Mouse (Mus musculus) layer of hippocampus, adult 2 months (tissue): Measurements from ENCODE around the gene Otud5. TPM values are rescaled to one million over a fixed set of nuclear protein-coding genes. Genes with fewer than 3 reads are reported as not detected.
"Not testable (repeated sequence)": the region's sequence is repeated elsewhere in the genome, so short reads cannot be mapped to it uniquely, and the experiment has no call there.

Experiments
- DNase-seq, 2 experiments: peaks; one replicate each; pipeline ENCODE4 v3.0.0; 2022; ENCODE audit warnings: low spot score in 2 of 2
- H3K27ac ChIP-seq: fragments of 200-600 bp; 2 replicates; pipeline ENCODE4 v1.8.1; 2022
- H3K4me3 ChIP-seq: fragments of 200-600 bp; 2 replicates; pipeline ENCODE4 v1.8.1; 2022; ENCODE audit warnings: mild to moderate bottlenecking
- CTCF ChIP-seq: fragments of 200-600 bp; conservative IDR thresholded peaks from 2 replicates; pipeline ENCODE4 v1.8.1; 2022; ENCODE audit warnings: antibody characterized with exemption, mild to moderate bottlenecking, moderate library complexity
- long read RNA-seq, 2 experiments: library from polyadenylated mRNA; stranded (forward); transcript quantifications; one replicate each; pipeline ENCODE4 v2.0.0; 2021; ENCODE audit warnings: borderline mapping rate in 2 of 2
- total RNA-seq, 2 experiments: library from RNA; stranded (reverse); gene quantifications; 2 replicates each; pipeline ENCODE4 v1.2.3; 2021

Otud5 gene
- total RNA-seq, result 10 to 100 TPM; 82.6 to 83.8 TPM
- long read RNA-seq, experiment 1, full-length matches to known transcripts, result 26 of 68 reads
- long read RNA-seq, experiment 1, partial matches to known transcripts, result 18 of 68 reads
- long read RNA-seq, experiment 1, other reads (novel, unspliced or antisense), result 24 of 68 reads
- long read RNA-seq, experiment 2, full-length matches to known transcripts, result 36 of 86 reads
- long read RNA-seq, experiment 2, partial matches to known transcripts, result 25 of 86 reads
- long read RNA-seq, experiment 2, other reads (novel, unspliced or antisense), result 25 of 86 reads

GRCm38 (mm10) chrX:7841163-7842162 lies at the start of gene Otud5:
Gene Otud5 (plus strand): TSS chrX:7841364.
- Histone ChIP-seq H3K27ac (peak within 1 kb of the TSS; percentile 95), H3K4me3 (peak within 1 kb of the TSS; percentile 68)
- TF ChIP-seq CTCF, result peak; percentile 19; the same call in 1 of the 2 replicates
- peak; percentile 90 to 95 for DNase-seq

- no peak overlapping the region for H3K27ac ChIP-seq
- TF ChIP-seq CTCF, result peak; percentile 71
These were observed 47.8 kb upstream of the Otud5 start for GRCm38 (mm10) chrX:7793361-7793760.

DNA sequence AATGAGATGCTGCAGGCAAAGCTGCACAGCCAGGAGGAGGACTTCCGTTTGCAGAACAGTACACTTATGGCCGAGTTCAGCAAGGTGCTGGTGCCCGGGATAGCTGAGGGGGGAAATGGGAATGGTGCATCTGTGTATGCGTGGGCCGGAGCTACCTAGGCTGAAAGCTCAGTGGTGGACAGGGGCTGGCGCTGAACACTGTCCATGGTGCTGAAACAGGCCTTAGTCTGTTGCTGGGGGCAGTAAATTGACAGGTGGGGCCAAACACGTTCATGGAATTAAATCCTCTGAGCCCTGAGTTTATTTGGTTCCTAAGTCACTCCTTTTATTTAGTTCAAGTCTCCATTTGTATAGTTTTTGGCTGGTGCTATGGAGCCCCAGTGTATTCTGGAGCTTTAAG lies 46.1 kb upstream of the Otud5 start:
- TF ChIP-seq CTCF, result no peak
- Histone ChIP-seq H3K27ac (no peak overlapping the region), H3K4me3 (no peak overlapping the region)
- DNase-seq, result no peak

More at GRCm38 (mm10) chrX:7793361-7793760, 47.8 kb upstream of the Otud5 start:
- no peak overlapping the region for H3K4me3 ChIP-seq
- DNase-seq, result no peak

DNA sequence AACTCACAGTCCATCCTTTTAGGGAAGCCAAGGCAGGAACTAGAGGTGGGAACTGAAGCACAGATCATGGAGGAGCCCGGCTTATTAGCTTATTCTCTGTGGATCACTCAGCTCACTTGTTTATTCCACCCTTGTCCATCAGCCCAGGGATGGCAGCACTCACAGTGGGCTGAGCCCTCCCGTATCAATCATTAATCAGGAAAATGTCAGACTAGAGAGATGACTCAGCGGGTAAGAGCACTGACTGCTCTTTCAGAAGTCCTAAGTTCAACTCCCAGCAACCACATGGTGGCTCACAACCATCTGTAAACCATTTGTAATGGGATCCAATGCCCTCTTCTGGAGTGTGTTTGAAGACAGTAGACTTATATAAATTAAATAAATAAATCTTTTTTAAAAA lies 43.8 kb upstream of the Otud5 start:
- H3K27ac ChIP-seq, result no peak overlapping the region
- DNase-seq, result no peak
- H3K4me3 ChIP-seq, result no peak overlapping the region
- TF ChIP-seq CTCF, result no peak

GRCm38 (mm10) chrX:7802157-7802556 lies 39.0 kb upstream of the Otud5 start:
- not testable (repeated sequence) for H3K27ac ChIP-seq, DNase-seq, H3K4me3 ChIP-seq

DNA sequence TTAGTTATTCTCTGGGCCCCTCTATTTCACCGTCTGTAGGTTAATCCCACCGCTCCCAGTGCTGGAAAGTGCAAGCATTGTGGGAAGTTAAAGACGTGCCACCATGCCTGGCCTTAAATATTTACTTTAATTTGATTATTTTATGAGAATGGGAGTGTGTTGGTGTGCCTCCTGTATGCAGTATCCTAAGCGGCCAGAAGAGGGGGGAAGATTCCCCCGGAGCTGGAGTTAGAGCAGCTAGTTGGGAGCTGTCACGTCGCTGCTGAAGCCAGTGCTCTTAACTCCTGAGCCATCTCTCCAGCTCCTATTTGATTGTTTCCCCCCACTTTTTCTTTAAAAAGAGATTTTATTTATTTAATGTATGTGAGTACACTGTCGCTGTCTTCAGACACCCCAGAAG lies 26.1 kb upstream of the Otud5 start:
- not testable (repeated sequence) for H3K4me3 ChIP-seq, DNase-seq, H3K27ac ChIP-seq
- peak; percentile 61 for TF ChIP-seq CTCF

GRCm38 (mm10) chrX:7821865-7822779 lies 19.0 kb upstream of the Otud5 start, which contains the start of gene Kcnd1:
Gene Kcnd1 (plus strand): TSS chrX:7822289.
- peak within 1 kb of the TSS; percentile 75 for H3K27ac ChIP-seq
- peak within 1 kb of the TSS; percentile 57 for H3K4me3 ChIP-seq
- TF ChIP-seq CTCF, result no peak
- DNase-seq, result peak; percentile 48 to 60

DNA sequence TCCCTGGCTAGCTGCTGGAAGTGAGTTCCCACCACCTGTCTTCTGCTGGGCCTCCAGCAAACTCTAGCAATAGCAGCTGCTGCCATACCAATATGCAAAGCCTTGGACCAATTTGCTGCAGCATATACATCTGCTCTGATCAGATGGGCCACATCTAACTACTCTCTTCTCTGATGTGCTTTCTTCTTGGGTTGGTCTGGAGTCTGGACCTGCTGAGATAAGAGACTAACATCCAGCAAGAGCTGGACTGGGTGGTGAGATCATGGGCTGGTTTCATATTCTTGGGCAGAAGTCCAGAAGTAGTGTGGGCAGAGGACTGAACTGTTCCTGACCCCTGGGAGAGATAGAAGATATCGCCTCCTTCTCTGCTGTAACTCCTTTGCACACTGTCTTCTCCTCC lies 4.0 kb upstream of the Otud5 start:
- no peak for DNase-seq
- H3K27ac ChIP-seq, result no peak overlapping the region
- H3K4me3 ChIP-seq, result no peak overlapping the region
- TF ChIP-seq CTCF, result no peak

GRCm38 (mm10) chrX:7840842-7841162 lies 362 bp upstream of the Otud5 start:
- DNase-seq, result no peak
- H3K27ac ChIP-seq, result peak overlapping the region; percentile 86
- TF ChIP-seq CTCF, result no peak
- peak overlapping the region; percentile 47 for H3K4me3 ChIP-seq

GRCm38 (mm10) chrX:7842318-7842717 lies 1.2 kb downstream of the Otud5 start:
- TF ChIP-seq CTCF, result no peak
- H3K27ac ChIP-seq, result peak overlapping the region; percentile 95
- DNase-seq, result peak in 1 of 2 experiments; percentile 16
- H3K4me3 ChIP-seq, result peak overlapping the region; percentile 68

DNA sequence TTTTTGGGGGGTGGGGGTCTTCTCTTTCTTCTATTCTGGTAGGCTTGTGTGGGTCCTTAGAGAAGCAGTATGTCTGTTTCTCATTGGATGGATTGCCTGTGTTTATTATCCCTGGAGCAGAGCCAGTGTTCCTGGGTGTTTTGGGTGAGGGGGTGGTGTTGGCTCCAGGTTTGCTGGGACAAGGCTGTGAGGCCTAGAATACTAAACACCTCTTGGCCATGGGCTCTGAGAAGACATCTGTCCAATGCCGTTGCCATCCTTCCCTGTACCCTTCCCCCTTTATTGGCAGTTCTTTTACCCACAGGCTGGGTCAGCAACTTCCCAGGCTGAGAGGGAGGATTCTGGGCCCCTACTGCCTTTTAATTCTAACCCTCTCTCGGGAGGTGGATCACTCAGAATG lies 6.7 kb downstream of the Otud5 start:
- Histone ChIP-seq H3K27ac (peak overlapping the region; percentile 61; the same call in 1 of the 2 replicates), H3K4me3 (no peak overlapping the region)
- no peak for TF ChIP-seq CTCF
- peak; percentile 30 to 41 for DNase-seq

- DNase-seq, result peak in 1 of 2 experiments; percentile 38
- TF ChIP-seq CTCF, result peak; percentile 79
- Histone ChIP-seq H3K27ac (no peak overlapping the region), H3K4me3 (no peak overlapping the region)
These were observed 13.4 kb downstream of the Otud5 start for GRCm38 (mm10) chrX:7854578-7854977.
